Mouse (Mus musculus) adrenal gland, postnatal 4 days (tissue): ENCODE measurements around the gene Rad51b. TPM values are rescaled to one million over a fixed set of nuclear protein-coding genes. Genes with fewer than 3 reads are reported as not detected.

Experiments
- DNase-seq, 2 experiments: peaks; one replicate each; pipeline ENCODE4 v3.0.0; 2021 to 2022; ENCODE audit warnings: low spot score in 2 of 2, mixed read lengths in 2 of 2
- total RNA-seq, 2 experiments: library from RNA; stranded (reverse); gene quantifications; 2 replicates each; pipeline ENCODE4 v1.2.3; 2021

The Rad51b gene
- total RNA-seq, 2 experiments from 2014 or later: 3.1 TPM

GRCm38 (mm10) chr12:79478816-79479215 lies 181.7 kb downstream of the Rad51b start:
- DNase-seq: no peak

- DNase-seq: no peak
These were observed 188.4 kb downstream of the Rad51b start for GRCm38 (mm10) chr12:79485501-79485900.

- no peak for DNase-seq
These were observed 191.6 kb downstream of the Rad51b start for GRCm38 (mm10) chr12:79488590-79489242.

- DNase-seq: no peak
These were observed 193.5 kb downstream of the Rad51b start for GRCm38 (mm10) chr12:79490626-79491025.

GRCm38 (mm10) chr12:79492175-79492574 lies 195.1 kb downstream of the Rad51b start:
- DNase-seq: no peak

DNA sequence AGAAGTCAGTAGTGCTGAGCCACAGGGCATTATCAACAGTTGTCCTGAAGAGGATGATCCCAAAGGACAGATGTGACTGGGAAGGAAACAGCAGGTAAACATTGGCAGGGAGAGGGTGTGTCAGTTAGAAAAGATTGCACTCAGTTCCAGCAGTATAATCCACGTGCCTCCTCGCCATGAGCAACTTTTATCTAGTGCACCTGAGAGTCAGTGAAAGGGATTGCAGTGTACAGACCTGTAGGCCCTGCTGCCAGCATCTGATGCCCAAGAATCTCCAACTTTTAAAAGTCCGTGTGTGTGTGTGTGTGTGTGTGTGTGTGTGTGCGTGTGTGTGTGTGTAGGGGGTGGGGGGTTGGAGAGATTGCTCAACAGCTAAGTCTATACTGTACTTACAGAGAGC lies 195.5 kb downstream of the Rad51b start:
- DNase-seq: no peak

DNA sequence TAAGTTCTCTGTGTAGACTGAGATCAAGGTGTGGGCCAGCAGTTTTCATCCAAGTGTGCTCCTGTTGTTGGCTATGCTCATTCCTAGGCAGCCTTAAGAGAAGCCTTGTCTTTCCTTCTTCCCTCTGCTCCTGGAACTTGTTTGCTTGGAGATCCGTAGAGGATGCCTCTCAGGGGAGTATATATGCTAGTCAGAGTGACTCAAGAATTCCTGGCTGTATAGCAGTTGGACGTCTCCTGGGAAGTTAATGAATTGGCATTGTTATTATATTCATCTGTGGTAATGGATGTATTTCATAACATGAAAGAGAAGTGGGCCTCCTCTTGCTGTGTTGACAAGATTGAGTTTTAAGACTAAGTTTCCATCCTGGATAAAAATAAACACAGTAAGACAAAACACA lies 196.4 kb downstream of the Rad51b start:
- no peak for DNase-seq

GRCm38 (mm10) chr12:79498326-79498725 lies 201.2 kb downstream of the Rad51b start:
- no peak for DNase-seq

DNA sequence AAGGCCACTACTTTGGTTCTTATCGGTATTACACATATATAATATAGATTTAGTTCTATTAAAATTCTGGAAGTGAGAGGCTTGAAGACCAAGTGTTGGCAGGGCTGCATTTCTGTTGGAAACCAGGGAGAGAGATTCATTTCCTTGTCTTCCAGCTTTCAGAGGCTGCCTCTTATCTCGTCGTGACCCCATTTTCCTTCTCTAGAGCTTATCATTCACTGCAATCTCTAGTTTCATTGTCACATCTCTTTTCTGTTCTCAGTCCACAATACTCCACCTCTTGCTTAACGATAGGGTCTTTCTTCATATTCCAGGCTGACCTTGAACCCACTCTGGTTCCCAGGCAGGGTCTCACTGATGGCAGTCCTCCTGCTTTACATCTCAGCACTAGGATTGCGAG lies 202.7 kb downstream of the Rad51b start:
- no peak for DNase-seq

GRCm38 (mm10) chr12:79501877-79502276 lies 204.8 kb downstream of the Rad51b start:
- DNase-seq: no peak

DNA sequence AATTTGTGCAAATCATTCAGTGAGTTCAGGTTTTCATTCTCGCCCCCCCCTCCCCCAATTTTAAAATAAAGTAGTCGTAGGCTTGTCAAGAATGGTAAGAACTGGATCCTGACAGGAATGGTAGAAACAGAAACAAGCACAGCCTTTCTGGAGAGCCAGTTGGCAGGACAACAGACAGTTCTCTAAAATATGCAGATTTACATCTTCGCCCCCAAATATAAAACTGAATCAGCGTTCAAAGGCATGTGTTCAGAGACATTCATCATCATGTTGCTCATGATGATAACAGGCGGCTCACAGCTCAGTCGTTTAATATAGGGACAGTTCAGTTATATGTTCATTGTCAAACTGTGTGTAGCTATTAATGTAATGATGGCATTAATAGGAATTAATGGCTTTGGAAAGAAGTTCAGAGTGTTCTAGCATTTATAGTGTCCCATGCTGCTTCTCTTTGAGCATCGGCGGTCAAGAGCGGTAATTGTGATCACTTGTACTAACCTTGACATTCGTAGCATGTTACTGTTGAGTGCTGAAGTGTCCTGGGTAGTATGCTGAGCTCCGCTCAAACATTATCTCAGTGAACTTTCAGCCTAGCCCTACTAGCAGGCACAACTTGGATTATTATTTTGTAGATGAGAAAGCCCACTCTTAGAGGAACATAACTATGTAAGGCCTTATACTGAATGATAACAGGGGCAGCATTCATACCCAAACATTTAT lies 205.9 kb downstream of the Rad51b start:
- no peak for DNase-seq

- no peak for DNase-seq
These were observed 206.8 kb downstream of the Rad51b start for GRCm38 (mm10) chr12:79503582-79504515.

GRCm38 (mm10) chr12:79504641-79505040 lies 207.6 kb downstream of the Rad51b start:
- no peak for DNase-seq

DNA sequence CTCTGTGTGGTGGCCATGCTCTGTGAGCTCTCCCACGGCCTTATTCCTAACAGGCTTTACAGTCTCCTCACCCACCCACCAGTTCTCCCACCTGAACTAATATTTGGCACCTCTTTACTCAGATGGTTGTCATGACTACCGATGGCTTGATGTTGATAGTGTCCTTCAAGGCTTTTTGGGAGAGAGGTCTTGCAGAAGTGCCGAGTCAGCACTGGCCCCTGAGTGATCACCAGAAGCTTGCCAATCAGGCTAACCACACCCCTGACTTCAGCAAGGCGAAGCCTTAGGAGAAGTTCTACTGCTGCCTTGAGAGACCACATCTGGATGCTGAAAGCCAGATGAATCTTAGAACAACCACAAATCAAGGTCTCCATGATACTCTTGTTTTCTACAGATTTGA lies 209.3 kb downstream of the Rad51b start:
- no peak for DNase-seq

DNA sequence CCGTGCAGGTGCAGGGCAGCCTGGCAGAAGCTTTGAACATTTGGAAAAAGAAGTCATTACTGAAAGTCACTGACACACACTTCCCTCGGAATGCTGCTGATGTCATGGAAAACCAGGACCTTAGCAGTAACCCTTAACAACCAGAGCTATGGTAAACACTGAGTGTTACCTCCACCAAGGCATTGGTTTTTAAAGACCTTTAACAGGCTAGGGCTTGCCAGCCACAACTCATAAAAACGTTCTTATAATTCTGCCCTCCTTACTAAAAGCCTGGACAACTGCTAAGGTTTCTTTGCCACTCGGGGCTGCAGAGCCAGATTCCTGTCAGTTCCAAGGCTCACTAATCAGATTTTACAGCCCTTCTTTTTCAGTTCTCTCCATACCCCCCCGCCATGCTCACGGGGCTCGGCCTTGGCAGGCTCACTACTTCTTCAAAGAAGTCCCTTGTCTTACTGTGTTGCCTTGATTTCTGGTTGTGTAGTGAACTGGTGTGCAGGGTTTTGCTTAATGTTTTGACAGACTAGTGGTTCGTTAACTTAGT lies 210.1 kb downstream of the Rad51b start:
- DNase-seq: peak in 1 of 2 experiments; percentile 12

DNA sequence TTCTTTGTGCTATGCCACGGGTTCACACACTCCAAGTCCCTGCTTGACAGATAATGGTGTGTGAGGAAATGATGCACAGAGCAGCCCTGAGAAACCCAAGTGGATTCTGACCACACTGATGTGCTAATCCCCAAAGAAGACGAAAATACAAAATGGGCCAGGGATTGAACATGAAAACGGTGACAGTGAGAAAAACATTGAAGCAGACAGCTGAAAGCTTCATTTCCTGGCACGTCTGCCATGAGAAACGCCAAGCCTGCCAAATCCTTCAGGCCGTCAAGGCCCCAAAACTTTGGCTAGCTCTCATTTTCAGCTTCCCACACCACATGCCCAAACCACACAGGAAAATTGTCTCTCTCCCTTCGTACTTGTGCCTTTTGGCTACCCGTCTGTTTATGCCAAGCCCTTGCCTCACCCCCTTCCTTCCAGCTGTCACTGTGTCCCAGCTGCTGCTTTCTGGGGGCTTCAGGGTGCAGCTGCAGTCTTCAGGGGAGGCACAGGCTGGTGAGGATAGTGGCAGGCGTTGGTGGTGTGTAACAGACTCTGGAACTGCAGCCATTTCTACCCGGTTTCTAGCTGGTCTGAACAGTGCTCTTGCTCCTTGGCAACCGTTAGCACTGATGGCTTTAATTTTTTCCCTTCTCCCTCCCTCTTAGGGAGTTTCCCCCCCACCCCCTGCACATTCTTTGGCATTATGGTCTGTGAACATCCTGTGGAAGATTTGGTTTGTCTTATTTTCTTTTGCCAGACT lies 214.5 kb downstream of the Rad51b start:
- DNase-seq: no peak

DNA sequence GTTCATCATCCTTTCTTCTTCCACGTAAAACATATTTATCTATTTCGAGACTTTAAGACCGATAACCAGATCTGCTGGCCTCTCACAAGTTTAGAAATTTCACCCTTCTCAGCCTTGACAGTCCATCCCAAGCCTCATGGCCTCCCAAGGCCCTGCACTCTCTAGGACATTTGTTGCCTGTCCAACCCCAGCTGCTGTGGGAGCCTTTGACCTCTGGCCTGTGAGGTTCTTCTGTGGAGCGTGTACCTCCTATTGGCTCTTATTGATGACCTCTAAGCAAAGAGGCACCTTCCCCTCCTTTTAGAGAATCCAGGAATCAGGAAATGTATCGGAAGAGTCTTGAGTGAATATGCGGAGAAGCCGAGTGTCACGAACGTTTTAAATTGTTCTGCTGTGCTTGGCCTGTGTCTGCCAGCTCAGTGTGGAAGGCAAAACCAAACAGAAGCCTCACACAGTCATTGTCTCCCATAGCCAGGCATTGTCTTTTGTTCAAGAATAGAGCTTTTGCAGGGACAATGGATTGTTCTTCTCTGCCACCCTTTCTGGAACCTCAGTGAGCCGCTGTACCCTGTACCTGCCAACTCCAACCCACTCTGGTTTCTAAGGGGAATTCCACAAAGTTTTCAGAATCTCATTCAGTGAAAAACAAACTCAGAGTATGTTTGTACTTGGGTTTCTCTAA lies 215.3 kb downstream of the Rad51b start:
- no peak for DNase-seq

DNA sequence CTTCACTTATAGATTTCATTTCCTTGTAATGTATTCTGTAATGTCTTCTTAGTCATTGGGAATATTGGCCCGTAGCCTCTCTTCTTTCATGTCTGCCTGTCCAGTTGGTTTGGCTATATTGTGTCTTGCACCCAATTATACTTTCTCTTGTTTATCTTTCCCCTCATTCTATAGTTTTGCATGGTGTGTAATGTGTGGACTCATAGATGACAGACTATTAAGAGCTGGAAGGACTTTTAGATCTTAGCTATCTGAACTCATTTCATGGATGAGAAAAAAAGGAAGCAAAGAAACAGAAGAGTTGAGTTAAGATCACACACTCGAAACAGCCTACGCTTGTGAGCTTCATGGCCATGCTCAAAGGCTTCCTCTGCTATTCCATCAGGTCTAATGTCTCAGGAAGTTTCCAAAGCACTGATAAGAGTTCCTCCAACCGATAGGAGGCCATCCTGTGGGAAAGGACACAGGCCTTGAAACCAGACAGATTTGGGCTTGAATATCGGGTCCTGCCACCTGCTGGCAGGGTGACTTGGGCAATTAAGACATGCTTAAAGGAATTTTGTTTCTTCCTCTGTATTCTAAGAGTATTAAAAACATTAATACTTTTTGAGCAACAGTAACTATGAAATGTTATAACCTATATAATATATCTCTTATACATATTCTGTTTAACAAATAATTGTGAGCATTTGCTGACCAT lies 216.1 kb downstream of the Rad51b start:
- no peak for DNase-seq

DNA sequence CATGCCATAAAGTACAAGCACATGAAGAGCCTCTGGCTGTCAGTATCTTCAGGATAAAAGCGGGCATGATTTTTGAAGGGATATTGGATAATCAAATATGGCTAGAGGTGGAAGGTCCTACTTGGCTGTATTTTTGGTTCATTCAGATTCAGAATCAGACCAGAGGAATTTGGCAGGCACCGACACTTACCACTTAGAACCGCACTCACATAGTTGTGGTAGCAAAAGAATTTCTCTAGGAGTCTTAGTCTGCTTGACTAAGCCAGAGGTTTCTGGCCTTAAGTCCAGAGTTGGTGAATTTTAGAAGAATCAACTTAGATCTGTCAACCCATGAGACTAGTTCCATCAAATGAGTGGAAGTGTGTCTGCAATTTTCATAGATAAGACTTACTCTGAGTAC lies 217.6 kb downstream of the Rad51b start:
- DNase-seq: no peak

DNA sequence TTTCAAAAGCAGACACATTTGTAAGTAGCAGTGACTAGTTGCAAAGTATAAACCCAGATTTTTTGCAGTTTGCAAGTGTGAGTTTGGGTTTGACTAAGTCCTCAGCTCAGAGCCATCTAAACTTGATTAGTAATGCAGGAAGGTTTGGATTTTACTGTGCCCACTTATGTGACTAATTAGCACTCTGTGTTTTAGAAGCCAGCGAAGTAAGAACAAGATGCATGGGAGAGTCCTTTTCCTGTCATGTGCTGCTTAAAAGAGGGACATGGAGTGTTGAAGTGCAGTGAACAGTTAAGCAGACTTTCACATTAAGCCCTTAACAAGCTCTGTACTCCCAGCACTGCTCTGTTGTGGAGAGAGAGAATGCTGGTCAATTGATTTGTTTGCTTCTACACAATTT lies 225.3 kb downstream of the Rad51b start:
- no peak for DNase-seq
